16 mouse cellular contexts compared by ENCODE assay signal in the genomic region with DNA sequence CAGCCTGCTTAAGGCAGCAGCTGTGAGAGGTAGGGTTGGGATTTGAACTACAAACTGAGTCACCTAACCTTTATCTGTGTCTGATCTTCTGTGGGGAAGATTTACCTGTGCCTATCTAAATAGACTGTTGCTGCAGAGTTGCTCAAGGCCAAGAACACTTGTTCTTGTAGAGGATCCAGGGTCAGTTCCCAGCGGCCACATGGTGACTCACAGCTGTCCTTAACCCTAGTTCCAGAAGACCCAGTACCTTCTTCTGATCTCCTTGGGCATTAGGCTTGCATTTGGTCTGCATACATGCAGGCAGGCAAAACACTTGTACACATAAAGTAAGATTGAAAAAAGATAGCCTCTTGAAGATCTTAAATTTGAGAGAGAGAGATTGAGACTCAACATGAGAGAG.
"Had no signal": no experiment of that assay in that cellular context is flagged by ENCODE, and none has a peak within 500 bp of the region (broad histone marks: within the 10 kb centered on the region; RNA-seq: fewer than 3 reads in every experiment).

No protein-coding gene starts in this region.

- DNase-seq: heart, postnatal 10 days; heart, postnatal 14 days; heart, postnatal 36 days; heart, postnatal 4 days; kidney, adult 11 months; kidney, adult 18-20 months; kidney, adult 2 months; kidney, adult 8-10 months; kidney, adult 9 months; kidney, postnatal 10 days; kidney, postnatal 14 days; kidney, postnatal 25 days; kidney, postnatal 36 days; kidney, postnatal 4 days; layer of hippocampus, adult 9-11 months; layer of hippocampus, postnatal 36 days had no signal
